Mouse (Mus musculus) inflammation-experienced regulatory T-cells, adult 6 months (primary cell): ENCODE results near the gene Pcyt1b. TPM values are rescaled to one million over a fixed set of nuclear protein-coding genes. Genes with fewer than 3 reads are reported as not detected.

ENCODE experiments used
- ATAC-seq: one replicate; pipeline ENCODE4 v1.8.0; 2017
- polyA plus RNA-seq, 3 experiments: library from polyadenylated mRNA; unstranded; fragments of 100-300 nt; shearing (Covaris generic); gene quantifications; one replicate each; pipeline ENCODE4 v1.2.1; 2017

The Pcyt1b gene
- polyA plus RNA-seq: 1 to 10 TPM; 1.4 to 3.2 (median 1.5) TPM

- no peak for ATAC-seq
These were observed at the start of gene Pcyt1b for GRCm38 (mm10) chrX:93654218-93655002. Gene Pcyt1b, plus strand, starts transcription at chrX:93654863.

GRCm38 (mm10) chrX:93630256-93630655 lies 24.4 kb upstream of the Pcyt1b start:
- no peak for ATAC-seq

- peak; percentile 95 for ATAC-seq
These were observed 22.8 kb upstream of the Pcyt1b start, which contains the start of gene Pola1 for GRCm38 (mm10) chrX:93631657-93632449. Gene Pola1, minus strand, starts transcription at chrX:93632155.

- no peak for ATAC-seq
These were observed 19.7 kb upstream of the Pcyt1b start for GRCm38 (mm10) chrX:93634861-93635375.

- ATAC-seq: no peak
These were observed 11.1 kb upstream of the Pcyt1b start for GRCm38 (mm10) chrX:93643600-93643999.

GRCm38 (mm10) chrX:93644022-93644421 lies 10.6 kb upstream of the Pcyt1b start:
- no peak for ATAC-seq

GRCm38 (mm10) chrX:93650738-93651137 lies 3.9 kb upstream of the Pcyt1b start:
- ATAC-seq: no peak

GRCm38 (mm10) chrX:93655153-93655552 lies 490 bp downstream of the Pcyt1b start:
- no peak for ATAC-seq

GRCm38 (mm10) chrX:93663919-93664586 lies 9.4 kb downstream of the Pcyt1b start:
- no peak for ATAC-seq

- ATAC-seq: no peak
These were observed 10.1 kb downstream of the Pcyt1b start for GRCm38 (mm10) chrX:93664787-93665186.

- peak; percentile 3 for ATAC-seq
These were observed 19.8 kb downstream of the Pcyt1b start for GRCm38 (mm10) chrX:93674432-93674831.

- ATAC-seq: peak; percentile 99
These were observed 20.5 kb downstream of the Pcyt1b start for GRCm38 (mm10) chrX:93674836-93675795.

- no peak for ATAC-seq
These were observed 21.6 kb downstream of the Pcyt1b start for GRCm38 (mm10) chrX:93676228-93676627.

GRCm38 (mm10) chrX:93689287-93689686 lies 34.6 kb downstream of the Pcyt1b start:
- ATAC-seq: peak; percentile 70

- ATAC-seq: no peak
These were observed 36.0 kb downstream of the Pcyt1b start for GRCm38 (mm10) chrX:93690672-93691071.

GRCm38 (mm10) chrX:93697596-93697995 lies 42.9 kb downstream of the Pcyt1b start:
- ATAC-seq: no peak

- ATAC-seq: peak; percentile 92
These were observed 46.0 kb downstream of the Pcyt1b start for GRCm38 (mm10) chrX:93700528-93701225.

- ATAC-seq: no peak
These were observed 57.9 kb downstream of the Pcyt1b start for GRCm38 (mm10) chrX:93712566-93712965.

- ATAC-seq: no peak
These were observed 74.9 kb downstream of the Pcyt1b start for GRCm38 (mm10) chrX:93729529-93729928.

- no peak for ATAC-seq
These were observed 76.2 kb downstream of the Pcyt1b start for GRCm38 (mm10) chrX:93730854-93731253.

GRCm38 (mm10) chrX:93732407-93732806 lies 77.7 kb downstream of the Pcyt1b start:
- no peak for ATAC-seq
